Mouse (Mus musculus) limb, embryonic 10.5 days (tissue): ENCODE results near the gene Fhit. TPM values are rescaled to one million over a fixed set of nuclear protein-coding genes. Genes with fewer than 3 reads are reported as not detected.

Experiments
- DNase-seq: peaks from one replicate; pipeline ENCODE4 v3.0.0-alpha.2; 2017; ENCODE audit warnings: low spot score
- H3K27ac ChIP-seq: fragments of 300-500 bp; sonication (generic); 2 replicates; pipeline ENCODE4 v1.5.1; 2016; ENCODE audit warnings: mild to moderate bottlenecking
- H3K27me3 ChIP-seq: fragments of 300-500 bp; sonication (generic); 2 replicates; pipeline ENCODE4 v1.6.1; 2016; ENCODE audit warnings: low read depth, mild to moderate bottlenecking; ENCODE audit not compliant: poor library complexity, severe bottlenecking
- H3K36me3 ChIP-seq: fragments of 300-500 bp; sonication (generic); 2 replicates; pipeline ENCODE4 v1.6.1; 2016; ENCODE audit warnings: mild to moderate bottlenecking, moderate library complexity
- H3K4me1 ChIP-seq: fragments of 300-500 bp; sonication (generic); 2 replicates; pipeline ENCODE4 v1.6.1; 2016
- H3K4me3 ChIP-seq: fragments of 300-500 bp; sonication (generic); 2 replicates; pipeline ENCODE4 v1.5.1; 2016; ENCODE audit warnings: mild to moderate bottlenecking, moderate library complexity
- H3K9me3 ChIP-seq: fragments of 300-500 bp; sonication (generic); replicated peaks from 2 replicates; pipeline ENCODE4 v1.6.1; 2016; ENCODE audit warnings: mild to moderate bottlenecking
- WGBS: fragments of 180-500 bp; shearing (Covaris S2); methylation state at CpG from one replicate; pipeline ENCODE4 v1.1.7; 2016; 5-methylcytosine and 5-hydroxymethylcytosine counted together
- polyA plus RNA-seq: library from polyadenylated mRNA; unstranded; fragments of >200 nt; fragmentation: Nextera tagmentation; extraction: Ambion mirVana; gene quantifications from 2 replicates; pipeline ENCODE4 v1.2.1, GENCODE M21; 2016

Fhit gene
- polyA plus RNA-seq, 1 experiment from 2014 or later = 2.4 TPM

DNA sequence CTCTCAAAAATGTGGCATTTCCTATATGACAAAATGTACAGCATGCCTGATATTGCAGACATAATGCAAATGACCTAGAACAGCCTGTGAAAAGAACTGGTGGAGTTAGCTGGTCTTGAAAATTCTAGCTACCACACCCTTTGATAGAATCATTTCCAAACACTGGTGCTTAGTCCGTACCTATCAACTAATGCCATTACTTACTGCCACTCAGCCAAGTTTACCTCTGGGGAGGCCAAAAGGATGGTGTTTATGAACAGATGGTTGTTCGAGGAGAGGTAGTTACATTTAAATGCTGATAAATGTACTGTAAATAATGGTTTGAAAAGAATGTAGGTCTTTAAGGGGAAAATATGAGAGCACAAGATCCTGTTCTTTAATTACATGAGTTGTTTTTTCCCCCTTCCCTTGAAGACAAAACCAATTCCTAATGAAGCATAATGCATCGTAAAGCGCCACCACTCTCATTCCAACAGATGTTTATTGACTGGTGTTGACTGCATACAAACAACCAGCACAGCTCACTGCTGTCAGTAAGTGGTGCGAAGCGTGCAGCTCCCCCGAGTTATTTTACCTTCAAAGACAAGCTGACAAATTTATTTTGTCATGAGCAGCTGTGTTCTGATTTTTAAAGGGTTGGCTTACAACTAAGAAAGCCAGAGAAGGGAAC, 1350.5 kb downstream of the Fhit start:
- Histone ChIP-seq H3K36me3 (no peaks in the 10 kb centered on the region), H3K4me1 (peaks cover 20% of the 10 kb centered on the region), H3K27me3 (no peaks in the 10 kb centered on the region), H3K27ac (no peak overlapping the region), H3K4me3 (no peak overlapping the region), H3K9me3 (no peaks in the 10 kb centered on the region)
- WGBS = 43% methylated on average over 7 of the region's 7 CpGs
- no peak for DNase-seq

DNA sequence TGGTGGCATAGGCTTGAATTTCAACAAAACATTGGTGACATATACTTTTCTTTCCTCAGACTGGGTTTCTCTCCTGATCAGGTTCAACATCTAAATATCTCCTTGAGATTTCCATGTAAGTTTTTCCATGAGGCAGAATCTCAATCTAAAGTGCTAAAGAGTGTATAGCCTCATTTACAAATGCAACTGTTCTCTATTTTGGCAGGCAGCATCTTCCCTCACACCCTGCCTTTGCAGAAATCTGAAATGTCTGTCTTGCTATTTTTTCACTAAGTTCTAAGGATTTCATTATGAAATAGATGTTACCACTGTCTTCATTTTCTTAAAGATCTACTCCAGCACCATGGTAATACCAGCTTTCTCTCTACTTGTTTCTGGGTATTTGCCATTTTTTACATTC, 1368.4 kb downstream of the Fhit start:
- DNase-seq = no peak
- H3K36me3 ChIP-seq = no peaks in the 10 kb centered on the region
- H3K9me3 ChIP-seq = no peaks in the 10 kb centered on the region
- no peak overlapping the region for H3K4me3 ChIP-seq
- H3K27ac ChIP-seq = no peak overlapping the region
- H3K27me3 ChIP-seq = no peaks in the 10 kb centered on the region
- H3K4me1 ChIP-seq = no peaks in the 10 kb centered on the region

DNA sequence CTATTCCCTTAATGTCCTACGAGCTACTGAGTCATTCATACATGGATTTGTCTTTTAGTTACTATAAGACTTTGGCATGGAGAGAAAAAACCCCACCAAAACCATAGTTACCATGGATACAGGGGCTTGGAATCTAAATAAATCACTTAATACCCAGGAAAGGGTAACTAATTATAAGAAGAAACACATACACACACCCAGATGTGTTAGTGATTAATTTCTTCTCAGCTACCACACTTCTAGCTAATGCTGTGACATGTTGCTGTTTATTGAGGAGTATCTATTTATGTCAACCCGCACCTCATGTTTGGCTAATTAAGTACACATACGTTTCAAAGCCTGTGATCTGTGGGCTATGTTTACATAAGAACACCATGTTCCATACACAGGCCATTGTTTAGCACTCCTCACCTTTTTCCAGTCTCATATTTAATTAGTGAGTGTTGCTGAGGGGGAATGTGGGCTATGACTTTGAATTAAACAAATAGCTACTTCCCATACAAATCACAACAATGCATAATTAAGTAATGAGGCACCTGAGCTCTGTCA, 1373.4 kb downstream of the Fhit start:
- H3K4me3 ChIP-seq = no peak overlapping the region
- H3K4me1 ChIP-seq = no peaks in the 10 kb centered on the region
- no peaks in the 10 kb centered on the region for H3K27me3 ChIP-seq
- no peak for DNase-seq
- H3K9me3 ChIP-seq = no peaks in the 10 kb centered on the region
- 63% methylated on average over 3 of the region's 3 CpGs for WGBS
- no peak overlapping the region for H3K27ac ChIP-seq
- no peaks in the 10 kb centered on the region for H3K36me3 ChIP-seq

DNA sequence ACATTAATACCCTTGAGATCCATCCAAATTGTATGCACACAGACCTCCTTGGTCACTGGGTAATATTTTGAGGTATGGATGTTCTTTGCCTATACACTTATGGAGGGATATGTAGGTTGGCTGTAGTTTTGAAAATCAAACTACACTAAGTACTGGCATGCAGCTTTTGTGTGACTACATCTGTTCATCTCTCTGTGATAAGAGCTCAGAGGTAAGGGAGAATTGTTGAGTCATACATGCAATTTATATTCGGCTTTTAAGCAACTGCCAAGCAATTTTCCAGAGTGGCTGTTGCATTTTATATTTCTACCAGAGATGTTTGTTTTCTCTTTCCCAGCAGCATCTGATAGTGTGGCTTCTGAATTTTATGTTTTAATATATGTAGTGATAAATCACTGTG, 1374.4 kb downstream of the Fhit start:
- WGBS = 88% methylated on average over 1 of the region's 1 CpGs
- Histone ChIP-seq H3K27ac (no peak overlapping the region), H3K4me3 (no peak overlapping the region), H3K9me3 (no peaks in the 10 kb centered on the region), H3K4me1 (no peaks in the 10 kb centered on the region), H3K27me3 (no peaks in the 10 kb centered on the region), H3K36me3 (no peaks in the 10 kb centered on the region)
- no peak for DNase-seq

DNA sequence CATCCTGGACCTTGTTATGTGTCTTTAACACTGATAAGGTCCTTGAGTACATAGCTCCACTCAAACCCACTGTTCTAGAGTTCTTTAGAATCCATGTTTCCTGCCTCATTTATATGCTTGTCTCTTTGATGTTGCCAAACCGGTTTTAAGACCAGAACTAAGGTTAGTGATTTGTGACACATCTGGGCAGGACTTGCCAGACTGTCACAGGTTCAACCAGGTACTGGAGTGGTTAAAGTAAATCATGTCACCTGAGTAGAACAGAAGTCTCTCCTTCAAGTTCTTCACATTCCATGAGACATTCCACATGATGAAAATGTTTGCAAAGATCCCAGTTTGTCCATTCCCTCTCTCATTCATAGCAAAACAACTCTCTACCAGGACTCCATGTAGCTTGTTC, 1376.0 kb downstream of the Fhit start:
- DNase-seq = no peak
- 37% methylated on average over 1 of the region's 1 CpGs for WGBS
- H3K27ac ChIP-seq = no peak overlapping the region
- no peaks in the 10 kb centered on the region for H3K27me3 ChIP-seq
- no peak overlapping the region for H3K4me3 ChIP-seq
- no peaks in the 10 kb centered on the region for H3K4me1 ChIP-seq
- no peaks in the 10 kb centered on the region for H3K36me3 ChIP-seq
- H3K9me3 ChIP-seq = no peaks in the 10 kb centered on the region

DNA sequence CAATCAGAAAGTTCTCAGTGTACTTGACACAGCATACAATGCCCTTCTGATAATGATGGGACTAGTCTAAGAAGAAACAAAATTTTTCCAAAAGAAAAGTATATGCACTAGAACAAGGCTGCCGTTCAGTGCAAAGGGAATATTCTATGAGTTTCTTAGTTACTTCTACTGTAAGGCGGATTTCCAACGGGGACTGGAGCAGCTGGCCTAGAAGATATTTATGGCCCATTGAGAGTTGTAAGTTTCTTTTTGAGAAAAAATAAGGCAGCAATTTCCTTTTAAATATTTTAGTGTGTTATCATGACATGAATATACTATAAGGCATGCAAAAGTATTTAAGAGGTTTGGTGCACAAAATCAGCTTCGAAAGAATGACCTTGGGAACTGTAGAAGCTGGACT, 1410.5 kb downstream of the Fhit start:
- no peak overlapping the region for H3K27ac ChIP-seq
- no peaks in the 10 kb centered on the region for H3K9me3 ChIP-seq
- H3K36me3 ChIP-seq = no peaks in the 10 kb centered on the region
- DNase-seq = no peak
- no peak overlapping the region for H3K4me3 ChIP-seq
- H3K27me3 ChIP-seq = no peaks in the 10 kb centered on the region
- no peaks in the 10 kb centered on the region for H3K4me1 ChIP-seq
- 95% methylated on average over 4 of the region's 4 CpGs for WGBS

DNA sequence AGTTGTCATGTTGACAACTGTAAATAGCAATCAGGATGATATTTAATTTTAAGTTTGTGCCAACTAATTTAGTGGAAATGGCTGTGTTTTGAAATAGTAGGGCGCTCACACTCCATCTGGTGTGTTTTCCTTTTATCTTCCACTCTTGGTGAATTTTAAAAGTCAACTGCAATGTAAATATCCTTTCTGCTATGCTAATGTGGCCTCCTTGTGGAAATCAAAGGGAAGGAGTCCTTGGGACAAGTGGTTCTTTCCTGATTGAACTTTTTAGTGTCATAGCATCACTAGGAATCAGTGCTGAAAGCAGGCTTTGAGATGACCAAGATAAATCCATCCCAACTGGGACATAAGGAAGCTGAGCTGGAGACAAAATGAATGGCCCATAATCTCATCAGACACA, 1413.1 kb downstream of the Fhit start:
- H3K27ac ChIP-seq = no peak overlapping the region
- no peaks in the 10 kb centered on the region for H3K36me3 ChIP-seq
- WGBS = 83% methylated on average over 1 of the region's 1 CpGs
- H3K9me3 ChIP-seq = no peaks in the 10 kb centered on the region
- no peaks in the 10 kb centered on the region for H3K4me1 ChIP-seq
- no peaks in the 10 kb centered on the region for H3K27me3 ChIP-seq
- DNase-seq = no peak
- H3K4me3 ChIP-seq = no peak overlapping the region

DNA sequence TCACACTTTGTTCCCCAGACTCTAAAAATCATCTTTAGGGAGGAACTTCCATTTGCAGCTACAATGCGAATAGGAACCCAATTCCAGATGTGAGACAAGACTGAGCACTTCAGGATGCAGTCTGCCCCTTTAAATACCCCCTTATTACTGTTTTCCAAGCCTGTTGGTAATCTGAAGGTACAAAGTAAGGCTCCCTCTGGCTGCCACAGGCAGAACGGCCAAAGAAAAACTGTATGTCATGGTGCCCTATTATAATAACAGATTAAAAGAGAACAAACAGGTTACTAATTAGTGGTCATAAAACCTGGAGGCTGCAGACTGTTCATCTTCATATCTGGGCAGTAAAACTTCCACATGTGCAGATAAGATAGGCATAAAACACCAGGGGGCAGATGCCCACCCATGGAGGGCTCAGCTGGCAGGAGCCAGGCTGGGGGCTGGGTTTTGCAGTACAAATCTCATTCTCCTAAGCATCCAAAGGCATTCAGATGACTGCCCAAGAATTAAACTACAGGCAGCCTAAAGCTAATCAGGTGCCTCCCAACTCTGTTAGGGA, 1439.8 kb downstream of the Fhit start:
- Histone ChIP-seq H3K4me3 (no peak overlapping the region), H3K36me3 (no peaks in the 10 kb centered on the region), H3K27me3 (no peaks in the 10 kb centered on the region), H3K4me1 (peaks cover 1% of the 10 kb centered on the region; the same call in 1 of the 2 replicates), H3K9me3 (no peaks in the 10 kb centered on the region), H3K27ac (no peak overlapping the region)
- DNase-seq = no peak
- 49% methylated on average over 2 of the region's 2 CpGs for WGBS

DNA sequence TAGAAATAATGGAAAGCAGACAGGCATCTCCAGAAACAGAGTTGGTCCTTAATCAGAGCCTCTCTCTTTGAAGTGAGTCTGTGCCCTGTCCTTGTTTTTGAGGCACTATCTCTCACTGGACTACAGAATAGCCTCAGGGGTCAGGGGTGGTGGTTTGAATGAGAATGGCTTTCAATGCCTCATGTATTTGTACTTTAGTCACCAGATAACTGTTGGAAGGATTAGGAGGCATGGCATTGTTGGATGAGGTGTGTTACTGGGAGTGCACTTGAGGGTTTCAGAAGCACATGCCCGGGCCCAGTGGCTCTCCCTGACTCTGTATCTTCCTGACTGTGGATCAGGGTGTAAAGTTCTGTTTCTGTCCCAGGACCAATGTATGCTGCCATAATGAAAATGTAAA, 1463.2 kb downstream of the Fhit start:
- 89% methylated on average over 1 of the region's 1 CpGs for WGBS

DNA sequence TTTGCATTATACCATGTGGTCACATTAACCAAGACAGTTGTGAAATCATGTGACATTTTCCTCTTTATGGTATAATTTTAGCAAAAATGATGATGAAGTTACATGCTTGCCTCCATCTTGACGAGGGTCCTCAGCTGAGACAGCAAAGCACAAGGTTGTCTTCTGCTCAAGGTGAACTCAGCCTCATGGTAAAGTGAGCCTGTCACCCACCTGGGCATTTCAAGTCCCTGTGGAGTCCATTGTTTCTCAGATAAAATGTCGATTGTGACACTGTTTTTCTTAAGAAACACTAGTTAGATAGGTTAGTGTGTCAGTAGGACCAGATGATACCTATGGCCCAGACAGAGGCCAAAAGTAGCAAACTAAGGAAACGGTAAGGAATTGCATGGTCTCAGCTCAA, 1464.7 kb downstream of the Fhit start:
- Histone ChIP-seq H3K4me1 (0 out of 2 replicates have a peak, but pooled peaks cover 3% of the 10 kb centered on the region), H3K27me3 (no peaks in the 10 kb centered on the region), H3K4me3 (no peak overlapping the region), H3K27ac (no peak overlapping the region), H3K9me3 (no peaks in the 10 kb centered on the region), H3K36me3 (no peaks in the 10 kb centered on the region)
- WGBS = 84% methylated on average over 3 of the region's 3 CpGs
- no peak for DNase-seq

More for the DNA sequence above, 1463.2 kb downstream of the Fhit start:
- 0 out of 2 replicates have a peak, but pooled peaks cover 3% of the 10 kb centered on the region for H3K4me1 ChIP-seq
- DNase-seq = no peak
- no peak overlapping the region for H3K4me3 ChIP-seq
- no peaks in the 10 kb centered on the region for H3K27me3 ChIP-seq
- H3K36me3 ChIP-seq = no peaks in the 10 kb centered on the region
- H3K9me3 ChIP-seq = no peaks in the 10 kb centered on the region
- no peak overlapping the region for H3K27ac ChIP-seq

DNA sequence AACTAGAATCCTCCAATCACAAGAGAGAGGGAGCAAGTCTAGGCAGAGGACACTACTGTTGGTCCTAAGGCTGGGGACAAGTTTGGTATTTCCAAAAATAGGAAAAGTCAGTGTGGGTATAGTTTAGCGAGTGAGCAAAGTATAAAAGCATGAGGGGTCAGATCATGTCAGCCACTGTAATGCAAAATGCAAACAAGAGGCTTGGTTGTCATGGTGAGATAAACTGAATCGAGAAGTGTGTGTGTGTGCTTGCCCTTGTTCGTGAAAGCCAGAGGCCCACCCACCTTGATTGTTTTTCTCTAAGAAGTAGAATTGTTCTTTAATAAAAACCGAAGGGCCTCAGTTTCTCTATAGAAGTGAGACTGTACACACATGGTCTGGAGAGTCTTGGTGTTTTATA, 1465.8 kb downstream of the Fhit start:
- Histone ChIP-seq H3K27me3 (no peaks in the 10 kb centered on the region), H3K36me3 (no peaks in the 10 kb centered on the region), H3K9me3 (no peaks in the 10 kb centered on the region), H3K4me3 (no peak overlapping the region), H3K27ac (no peak overlapping the region), H3K4me1 (0 out of 2 replicates have a peak, but pooled peaks cover 3% of the 10 kb centered on the region)
- WGBS = 86% methylated on average over 4 of the region's 4 CpGs
- no peak for DNase-seq

DNA sequence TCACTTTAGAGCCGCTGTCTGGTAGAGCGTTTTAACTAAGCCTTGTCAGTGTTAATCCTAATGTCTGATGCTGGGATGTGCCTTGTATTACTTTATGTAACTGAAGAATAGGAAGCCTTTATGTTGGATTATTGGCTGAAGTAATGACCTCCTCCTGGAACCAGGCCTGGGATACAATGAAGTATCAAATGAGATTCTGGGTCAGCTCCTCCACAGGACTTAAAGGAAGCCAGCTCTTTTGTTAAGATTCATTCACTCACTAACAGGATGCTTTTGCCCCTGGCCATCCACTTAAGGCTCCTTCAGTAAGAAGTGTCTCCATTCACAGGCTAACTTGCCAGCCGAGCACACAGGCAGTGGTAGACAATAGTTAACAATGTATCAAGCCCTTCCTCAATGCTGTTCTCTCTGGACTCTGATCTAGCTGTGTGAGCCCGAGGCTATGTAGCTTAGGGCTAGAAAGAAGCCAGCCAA, 1466.6 kb downstream of the Fhit start:
- no peak for DNase-seq
- H3K4me3 ChIP-seq = no peak overlapping the region
- 83% methylated on average over 4 of the region's 4 CpGs for WGBS
- H3K9me3 ChIP-seq = no peaks in the 10 kb centered on the region
- no peaks in the 10 kb centered on the region for H3K27me3 ChIP-seq
- no peak overlapping the region for H3K27ac ChIP-seq
- 0 out of 2 replicates have a peak, but pooled peaks cover 3% of the 10 kb centered on the region for H3K4me1 ChIP-seq
- H3K36me3 ChIP-seq = no peaks in the 10 kb centered on the region

DNA sequence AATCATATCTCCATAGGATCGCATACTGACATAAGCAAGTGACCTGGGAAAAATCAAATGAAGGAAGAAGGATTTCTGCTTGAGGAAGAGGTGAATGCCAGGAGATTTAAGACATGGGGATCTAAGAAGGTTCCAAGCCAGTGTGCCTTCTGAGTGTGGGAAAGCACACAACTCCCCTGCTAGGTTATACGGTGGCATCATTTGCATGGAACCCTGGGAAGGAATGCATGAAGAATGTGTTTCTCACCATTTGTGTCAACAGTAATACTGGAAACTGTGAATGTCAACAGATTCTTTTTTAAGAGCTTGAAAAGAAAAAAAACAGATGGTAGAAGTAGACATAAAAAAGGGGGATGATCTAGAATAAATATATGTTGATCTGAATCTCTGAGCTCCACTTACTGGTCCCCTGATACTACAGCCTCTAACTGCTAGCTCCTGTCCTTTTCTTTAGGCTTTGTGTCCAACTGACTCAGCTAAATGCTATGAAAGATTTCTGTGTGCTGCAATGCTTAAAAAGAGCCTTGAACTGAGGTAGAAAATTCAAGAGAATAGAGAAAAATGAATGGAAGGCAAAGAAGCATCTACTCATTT, 1473.1 kb downstream of the Fhit start:
- Histone ChIP-seq H3K27me3 (no peaks in the 10 kb centered on the region), H3K27ac (no peak overlapping the region), H3K9me3 (no peaks in the 10 kb centered on the region), H3K4me3 (no peak overlapping the region), H3K4me1 (no peaks in the 10 kb centered on the region), H3K36me3 (no peaks in the 10 kb centered on the region)
- no peak for DNase-seq
- 88% methylated on average over 2 of the region's 2 CpGs for WGBS
